Mouse (Mus musculus): ENCODE data around the gene Tspan17.

DNA sequence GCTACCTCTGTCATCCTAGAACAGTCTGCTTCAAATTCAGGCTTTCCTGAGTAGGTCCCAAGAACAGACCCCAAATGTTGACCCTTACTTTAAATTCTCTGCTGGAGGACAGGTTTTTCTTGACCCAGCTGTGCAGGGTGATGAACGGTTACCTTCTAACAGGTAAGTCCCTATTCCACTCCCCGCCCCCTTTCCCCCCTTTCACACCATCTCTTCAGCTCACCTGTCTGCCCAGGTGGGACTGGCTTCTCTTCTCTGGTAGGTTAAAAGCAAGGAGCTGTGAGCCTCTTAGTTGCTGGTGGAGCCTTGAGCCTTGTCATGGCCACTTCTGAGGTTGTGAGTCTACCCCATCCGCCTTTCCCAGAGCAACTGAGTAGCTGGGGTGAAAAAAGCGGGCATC is 5.5 kb upstream of the Tspan17 start, which contains the start of gene Eif4e1b:
- no peak for TF ChIP-seq EP300 (IDR thresholded peaks at IDR 0.05; ENCODE audit: low read depth)
- no peak for TF ChIP-seq CTCF (IDR thresholded peaks at IDR 0.05; ENCODE audit: low read depth)
